Mouse (Mus musculus) frontal cortex, adult (tissue): ENCODE measurements around the gene Ube2ql1.

Experiments used
- ATAC-seq: cut with Nextera tagmentation; 2 replicates; pipeline ENCODE4 v1.9.2; 2017; ENCODE audit warnings: mild to moderate bottlenecking, moderate library complexity, mixed read lengths; ENCODE audit not compliant: low TSS enrichment

The Ube2ql1 gene

DNA sequence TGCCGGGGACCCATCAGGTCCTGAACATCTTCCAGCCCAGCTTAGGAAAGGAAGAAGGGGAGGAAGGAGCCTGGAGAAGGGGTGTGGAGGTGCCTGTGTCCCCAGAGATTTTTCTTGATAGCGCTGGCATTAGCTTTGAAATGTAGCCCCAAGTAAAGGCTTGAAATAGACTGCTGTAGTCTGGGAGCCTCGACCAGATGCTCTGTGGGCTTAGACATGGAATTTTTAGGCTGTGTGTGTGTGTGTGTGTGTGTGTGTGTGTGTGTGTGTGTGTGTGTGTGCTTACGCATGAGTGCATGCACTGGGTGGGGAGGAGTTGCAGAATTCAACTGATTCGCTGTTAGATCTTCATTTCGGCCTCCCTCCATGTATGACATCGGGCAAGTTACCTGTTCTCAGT, 31.5 kb downstream of the Ube2ql1 start:
- ATAC-seq = peak; percentile 82

- ATAC-seq = no peak
Observed at GRCm38 (mm10) chr13:69707496-69707895, 32.2 kb downstream of the Ube2ql1 start.

DNA sequence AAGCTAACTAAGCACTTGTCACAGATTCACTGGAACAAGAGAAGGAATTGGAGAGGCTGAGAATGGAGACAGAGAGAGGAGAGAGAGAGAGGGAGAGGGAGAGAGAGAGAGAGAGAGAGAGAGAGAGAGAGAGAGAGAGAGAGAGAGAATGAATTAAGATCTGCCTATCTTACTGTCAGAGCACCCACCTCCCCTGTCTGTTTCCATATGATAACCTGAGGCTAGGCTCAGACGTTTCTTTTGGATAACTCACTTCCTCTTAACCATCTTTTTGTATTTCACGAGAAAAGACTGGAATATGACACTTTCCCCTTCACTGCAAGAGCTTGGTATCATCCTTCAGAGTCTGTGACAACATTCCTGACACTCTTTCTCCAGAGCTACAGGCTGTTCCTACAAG, 32.8 kb downstream of the Ube2ql1 start:
- ATAC-seq = no peak

GRCm38 (mm10) chr13:69703505-69703904, 36.2 kb downstream of the Ube2ql1 start:
- no peak for ATAC-seq

DNA sequence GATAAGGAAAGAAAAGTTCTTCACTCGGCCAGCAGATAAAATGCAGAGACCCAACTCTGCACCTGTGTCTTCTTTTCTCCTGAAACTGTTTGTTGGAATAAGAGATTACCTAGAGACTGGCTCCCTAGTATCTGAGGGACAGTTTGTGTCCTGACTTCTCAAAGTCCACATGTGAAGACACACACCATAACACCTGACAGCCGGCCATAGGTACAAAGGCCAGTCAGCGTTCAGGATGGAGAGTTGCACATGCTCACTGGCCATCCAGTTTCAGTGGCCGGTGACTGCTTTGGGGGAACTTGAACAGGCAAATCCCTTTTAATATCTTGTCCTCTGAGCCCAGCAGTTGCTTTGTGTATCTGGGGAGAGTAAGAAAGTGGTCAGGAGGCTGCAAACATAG, 38.3 kb downstream of the Ube2ql1 start:
- ATAC-seq = no peak

DNA sequence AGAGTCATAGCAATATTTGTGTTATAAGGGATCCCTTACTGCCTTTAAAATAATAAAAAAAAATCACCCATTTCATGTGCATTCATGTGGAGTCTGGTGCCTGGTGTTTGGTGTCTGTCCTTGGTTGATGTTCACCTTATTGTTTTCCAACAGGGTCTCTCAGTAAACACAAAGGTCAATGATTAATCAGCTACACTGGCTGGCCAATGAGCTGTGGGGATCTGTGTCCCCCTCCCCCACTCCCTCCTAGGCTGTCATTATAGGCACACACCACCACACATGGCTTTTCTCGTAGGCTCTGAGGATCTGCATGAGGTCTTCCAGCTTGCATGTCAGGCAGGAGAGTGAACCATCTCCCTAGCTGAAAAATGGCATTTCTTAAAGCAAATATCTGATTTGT, 38.9 kb downstream of the Ube2ql1 start:
- no peak for ATAC-seq

DNA sequence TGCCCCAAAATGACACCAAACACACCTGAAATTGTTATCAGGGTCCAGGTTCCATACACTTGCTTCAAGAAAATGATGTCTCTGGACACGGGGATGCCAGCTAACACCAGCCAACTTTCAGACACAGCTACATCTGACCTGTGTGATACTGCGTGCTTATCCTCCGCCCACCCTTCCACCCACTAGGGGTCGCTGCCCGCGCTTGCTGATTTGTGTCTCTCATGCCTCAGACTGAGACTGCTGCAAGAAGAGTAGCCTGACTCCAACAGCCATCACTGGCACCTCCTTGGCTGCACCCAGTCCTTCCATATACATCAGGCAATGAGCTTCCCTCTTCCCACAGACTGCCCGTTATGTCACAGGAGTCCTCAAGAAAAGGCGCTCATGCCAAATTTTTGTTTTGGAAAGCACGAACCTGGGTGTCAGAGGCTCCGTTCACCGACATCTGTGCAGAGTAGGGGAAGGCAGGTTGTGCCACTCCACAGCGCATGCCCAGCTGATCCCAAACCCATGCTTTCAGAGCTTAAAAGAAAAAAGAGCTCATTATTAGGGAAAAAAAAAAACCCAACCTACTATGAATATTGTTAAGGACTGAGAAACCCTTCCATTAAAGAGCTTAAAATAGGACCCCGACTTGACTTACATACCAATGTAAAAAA, 43.2 kb downstream of the Ube2ql1 start:
- peak; percentile 87 for ATAC-seq

DNA sequence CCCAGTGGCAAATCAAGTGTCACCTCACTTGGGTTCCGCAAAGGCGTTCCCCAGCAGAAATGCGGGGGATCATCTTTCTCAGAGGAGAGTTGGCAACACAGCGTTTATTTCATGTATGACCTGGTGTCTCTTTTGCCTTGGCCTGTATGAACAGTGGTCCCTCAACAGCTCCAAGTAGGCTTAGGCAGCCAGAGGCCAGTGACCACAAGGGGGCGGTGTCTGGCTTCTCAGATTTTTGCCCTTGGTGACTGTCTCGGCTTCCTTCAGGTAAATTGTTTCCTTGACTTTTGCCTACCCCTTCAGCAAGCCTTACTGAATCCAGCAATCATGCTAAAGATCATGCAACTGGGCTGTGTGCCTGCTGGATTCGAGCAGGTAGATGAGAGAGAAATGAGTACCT, 48.6 kb downstream of the Ube2ql1 start:
- peak; percentile 81 for ATAC-seq

DNA sequence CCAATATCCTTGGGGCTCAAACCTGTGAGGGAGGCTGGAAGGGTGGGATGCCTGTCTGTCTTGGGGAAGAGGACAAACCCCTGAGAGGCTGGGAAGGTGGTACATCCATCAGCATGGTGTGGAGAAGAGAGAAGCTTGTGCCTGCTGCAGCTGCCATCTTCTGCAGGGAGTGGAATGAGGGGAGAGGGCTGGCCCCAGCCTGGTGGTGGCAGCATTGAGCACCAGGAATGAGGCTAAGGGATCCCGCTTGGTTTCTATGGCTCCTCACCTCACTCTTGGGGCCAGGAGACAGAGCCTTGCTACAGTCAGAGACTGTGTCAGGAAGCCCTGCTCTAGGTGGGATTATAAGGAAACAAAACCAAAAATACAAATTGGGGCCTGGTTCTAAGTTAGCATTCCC, 52.7 kb downstream of the Ube2ql1 start:
- ATAC-seq = peak; percentile 67

- no peak for ATAC-seq
Observed at GRCm38 (mm10) chr13:69685406-69685818, 54.3 kb downstream of the Ube2ql1 start.

GRCm38 (mm10) chr13:69673921-69674618, 65.6 kb downstream of the Ube2ql1 start:
- no peak for ATAC-seq

DNA sequence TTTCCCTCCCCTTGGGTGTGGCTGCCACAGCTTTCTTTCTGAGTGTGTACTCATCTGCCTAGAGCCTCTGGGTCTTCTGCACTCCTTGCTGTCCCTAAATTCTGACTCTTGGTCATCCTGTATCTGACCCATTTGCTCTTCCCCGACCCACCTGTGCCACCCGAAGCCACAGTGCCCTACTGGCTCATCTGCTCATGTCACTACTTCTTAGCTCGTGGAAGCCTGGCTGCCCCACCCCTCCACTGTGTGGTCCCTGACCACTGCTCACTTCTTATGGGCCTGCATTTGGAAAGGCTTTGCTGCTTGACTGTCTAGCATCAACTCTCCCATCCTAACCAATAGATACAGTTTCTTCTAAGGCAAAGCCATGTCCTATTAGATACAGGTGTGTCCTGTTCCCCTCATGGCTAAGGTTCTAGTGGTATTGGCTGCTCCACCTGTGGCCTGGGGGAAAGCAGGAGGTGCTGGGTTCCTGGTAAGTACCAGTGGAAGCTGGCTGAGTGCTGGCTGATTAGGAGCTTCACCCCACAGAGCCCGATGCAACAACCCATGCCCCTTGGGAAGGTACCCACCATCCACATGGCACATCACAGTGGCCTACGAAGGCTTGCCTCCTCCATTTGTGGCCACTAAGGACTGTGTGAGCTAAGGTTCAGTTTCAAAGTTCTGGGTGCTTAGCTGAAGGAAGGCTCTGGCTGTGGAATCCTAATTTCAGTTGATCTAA, 66.3 kb downstream of the Ube2ql1 start:
- ATAC-seq = no peak

- ATAC-seq = no peak
Observed at GRCm38 (mm10) chr13:69672565-69672964, 67.1 kb downstream of the Ube2ql1 start.

DNA sequence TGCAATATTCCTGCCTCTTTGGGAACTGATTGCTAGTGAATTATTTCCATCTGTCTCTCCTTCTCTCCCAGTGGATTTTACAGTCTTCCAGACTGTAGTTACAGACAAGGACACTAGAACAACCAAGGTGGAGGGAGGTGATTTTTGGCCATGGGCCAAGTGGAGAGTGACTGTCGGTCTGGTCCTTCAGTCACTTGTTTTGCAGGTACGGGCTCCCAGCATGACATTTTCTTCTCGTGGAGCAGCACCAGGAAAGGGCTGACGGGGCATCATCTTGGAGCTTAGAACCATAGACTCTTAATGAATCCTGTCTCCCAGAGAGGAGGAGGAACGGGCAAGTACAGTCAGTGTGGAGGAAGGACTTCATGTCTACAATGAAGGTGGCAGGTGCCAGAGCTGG, 67.6 kb downstream of the Ube2ql1 start:
- no peak for ATAC-seq

GRCm38 (mm10) chr13:69654508-69654907, 85.2 kb downstream of the Ube2ql1 start:
- ATAC-seq = no peak
